8 mouse cellular contexts compared by ENCODE assay signal in the genomic region with DNA sequence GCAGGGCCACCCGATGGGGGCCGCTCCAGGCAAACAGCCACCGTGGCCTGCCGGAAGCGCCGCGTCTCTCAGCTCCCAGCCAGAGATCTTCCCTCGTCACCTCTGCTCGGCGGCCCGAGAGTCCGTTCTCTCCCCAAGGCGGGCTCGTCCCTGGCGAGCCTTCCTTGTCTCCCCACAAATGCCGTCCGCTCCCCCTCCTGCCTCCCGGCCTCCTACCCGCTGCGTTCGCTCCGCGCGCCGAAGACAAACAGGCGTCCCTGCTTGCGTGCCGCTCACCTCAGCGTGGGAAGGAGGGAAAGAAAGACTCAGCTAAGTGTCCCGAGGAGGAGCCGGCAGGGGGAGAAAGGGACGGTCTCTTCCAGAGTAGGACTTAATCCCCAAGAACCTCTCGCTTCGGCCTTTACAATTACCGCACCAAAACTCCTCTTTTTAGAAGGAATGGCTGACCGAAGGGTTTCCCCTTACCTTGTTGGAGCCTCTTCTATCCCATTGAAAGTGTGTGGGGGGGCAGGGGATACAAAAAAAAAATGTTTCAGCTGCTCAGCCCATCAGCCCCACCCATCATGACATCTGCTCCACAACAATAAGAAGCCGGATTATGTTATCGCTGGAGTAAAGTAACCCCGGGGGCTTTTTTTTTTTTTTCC. TPM values are rescaled to one million over a fixed set of nuclear protein-coding genes. Genes with fewer than 3 reads are reported as not detected.
DNase-seq lines count a peak whose midpoint lies in the region; ATAC-seq and TF ChIP-seq lines count a peak whose summit lies in the region.

Gene Trip12, minus strand, starts transcription at position 499 of the 647 bp plus-strand sequence.

- no peaks in the 10 kb centered on the region for H3K9me3 ChIP-seq in heart, embryonic 10.5 days
- H3K9me3 ChIP-seq in midbrain, embryonic 16.5 days (replicated peaks; ENCODE audit: control insufficient read depth, low read length, poor library complexity, severe bottlenecking), result no peaks in the 10 kb centered on the region

- H3K9ac ChIP-seq in midbrain, embryonic 16.5 days (ENCODE audit: low read depth, low read length), result peak within 1 kb of the TSS; percentile 96

- no peak; the same call in 1 of the 2 replicates for TF ChIP-seq CTCF in left cerebral cortex, adult 2 months (IDR thresholded peaks at IDR 0.05)

- peaks cover 4% of the 10 kb centered on the region; the same call in 1 of the 2 replicates for H3K4me1 ChIP-seq in heart, embryonic 10.5 days
- peaks cover 26% of the 10 kb centered on the region for H3K4me1 ChIP-seq in midbrain, embryonic 16.5 days (ENCODE audit: control insufficient read depth, insufficient read depth, low read length)

- H3K4me3 ChIP-seq in heart, embryonic 10.5 days, result peak within 1 kb of the TSS; percentile 98
- peak within 1 kb of the TSS; percentile 74 for H3K4me3 ChIP-seq in left cerebral cortex, adult 2 months
- H3K4me3 ChIP-seq in midbrain, embryonic 16.5 days (ENCODE audit: low read depth, low read length), result peak within 1 kb of the TSS; percentile 96

- no peaks in the 10 kb centered on the region for H3K27me3 ChIP-seq in heart, embryonic 10.5 days (ENCODE audit: insufficient read depth, poor library complexity, severe bottlenecking)
- H3K27me3 ChIP-seq in midbrain, embryonic 16.5 days (ENCODE audit: control insufficient read depth, insufficient read depth, low read depth, low read length), result no peaks in the 10 kb centered on the region

- peak; percentile 74 for DNase-seq in embryo, embryonic 10 days (ENCODE audit: low spot score)
- DNase-seq in embryo, embryonic 9.5 days (ENCODE audit: extremely low spot score), result no peak
- peak; percentile 72 for DNase-seq in embryo, embryonic 10.5 days (ENCODE audit: low spot score)
- DNase-seq in heart, embryonic 10.5 days (ENCODE audit: low spot score), result no peak
- no peak for DNase-seq in left cerebral cortex, adult 2 months (ENCODE audit: extremely low spot score in 1 of 2, low spot score in 2 of 2)
- no peak for DNase-seq in cerebellum, postnatal 4 days (ENCODE audit: low spot score in 2 of 2)

- intact Hi-C loops in left cerebral cortex, adult 2 months (cut with DNase I), result no loop called here

- under 1% methylated on average over 39 of the region's 39 CpGs for WGBS in heart, embryonic 10.5 days
- WGBS in midbrain, embryonic 16.5 days, result 0% methylated on average over 36 of the region's 39 CpGs

- H3K4me2 ChIP-seq in midbrain, embryonic 16.5 days (ENCODE audit: low read length), result peak within 1 kb of the TSS; percentile 82

- H3K36me3 ChIP-seq in heart, embryonic 10.5 days, result no peaks in the 10 kb centered on the region
- H3K36me3 ChIP-seq in midbrain, embryonic 16.5 days (ENCODE audit: control insufficient read depth, insufficient read depth, low read length), result peaks cover 3% of the 10 kb centered on the region; the same call in 1 of the 2 replicates

- ATAC-seq in CD4-positive, CD25-positive, alpha-beta regulatory T cell, adult 4 months, result peak; percentile 47
- ATAC-seq in midbrain, embryonic 16.5 days, result no peak

- H3K27ac ChIP-seq in heart, embryonic 10.5 days, result peak within 1 kb of the TSS; percentile 99
- H3K27ac ChIP-seq in left cerebral cortex, adult 2 months, result peak within 1 kb of the TSS; percentile 96
- H3K27ac ChIP-seq in midbrain, embryonic 16.5 days (ENCODE audit: low read length), result peak within 1 kb of the TSS; percentile 95

RNA-seq across cellular contexts. Expression of gene Trip12, which starts in this region (rescaled TPM):
- polyA plus RNA-seq in CD4-positive, CD25-positive, alpha-beta regulatory T cell, adult 4 months (2017; shearing (Covaris generic)), result 100 to 1,000 TPM; 156 to 163 TPM
- polyA plus RNA-seq in heart, embryonic 10.5 days (2016; fragmentation: Nextera tagmentation; extraction: Ambion mirVana), result 68.5 and 78.0 TPM in 2 replicates
- 100 to 1,000 TPM; 196 to 219 TPM for total RNA-seq in left cerebral cortex, adult 2 months (2021)
- 44.4 and 53.3 TPM in 2 replicates for polyA plus RNA-seq in midbrain, embryonic 16.5 days (2015; fragmentation: Nextera tagmentation; extraction: Ambion mirVana)

Comparison
In these comparisons a context has a peak if more than half of its experiments do, and no peak if none do; other contexts are left out.
1. DNase-seq: peak in embryo, embryonic 10 days (single experiment) and embryo, embryonic 10.5 days (single experiment); none in embryo, embryonic 9.5 days (single experiment), heart, embryonic 10.5 days (single experiment), left cerebral cortex, adult 2 months (0 of 2) and cerebellum, postnatal 4 days (0 of 2).
2. Peak in every context shown above with its lines, with median percentiles within 50 percentile points of each other: H3K27ac ChIP-seq and H3K4me3 ChIP-seq.